Mouse (Mus musculus): Measurements from ENCODE around the gene Rbsn.

Gene Rbsn

DNA sequence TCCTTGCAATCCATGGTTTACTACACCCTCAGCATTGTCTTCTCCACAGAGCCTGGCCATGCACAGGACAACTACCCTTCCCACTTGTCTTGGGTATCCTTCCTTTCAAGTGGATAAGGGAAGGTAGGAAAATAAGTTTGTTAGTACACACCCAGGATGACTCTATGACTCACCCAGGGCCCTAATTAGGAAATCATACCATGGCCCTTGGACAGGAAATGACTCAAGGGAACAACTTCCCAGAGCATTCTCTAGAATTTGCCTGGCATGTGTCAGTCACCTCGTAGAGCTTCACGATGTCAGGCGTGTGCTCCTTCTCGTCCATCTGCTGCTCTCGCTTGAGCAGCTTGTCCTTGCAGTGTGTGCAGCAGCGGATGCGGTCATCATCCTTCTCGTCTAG, 15.3 kb downstream of the Rbsn start:
- in situ Hi-C loops (cut with MboI; ENCODE audit: unreplicated experiment in 2 of 2), result no loop called here

GRCm38 (mm10) chr6:92184178-92184577, 30.5 kb downstream of the Rbsn start:
- in situ Hi-C loops (cut with MboI; ENCODE audit: unreplicated experiment in 2 of 2), result loop anchor here (5.0 to 10.0 kb wide), 2 partner anchors 87 to 89 kb away; partner anchors contain the start of gene Nr2c2 (in 1 of the 2)

- in situ Hi-C loops (cut with MboI; ENCODE audit: unreplicated experiment in 2 of 2), result loop anchor here (5.0 to 10.0 kb wide), 2 partner anchors 86 to 89 kb away; partner anchors contain the start of gene Nr2c2 (in 1 of the 2)
Observed at GRCm38 (mm10) chr6:92183621-92184131, 31.0 kb downstream of the Rbsn start, which contains the start of gene Mrps25. Mrps25 (minus strand) TSS chr6:92184033.

- in situ Hi-C loops (cut with MboI; ENCODE audit: unreplicated experiment in 2 of 2), result no loop called here
Observed at GRCm38 (mm10) chr6:92176450-92176849, 38.3 kb downstream of the Rbsn start.

DNA sequence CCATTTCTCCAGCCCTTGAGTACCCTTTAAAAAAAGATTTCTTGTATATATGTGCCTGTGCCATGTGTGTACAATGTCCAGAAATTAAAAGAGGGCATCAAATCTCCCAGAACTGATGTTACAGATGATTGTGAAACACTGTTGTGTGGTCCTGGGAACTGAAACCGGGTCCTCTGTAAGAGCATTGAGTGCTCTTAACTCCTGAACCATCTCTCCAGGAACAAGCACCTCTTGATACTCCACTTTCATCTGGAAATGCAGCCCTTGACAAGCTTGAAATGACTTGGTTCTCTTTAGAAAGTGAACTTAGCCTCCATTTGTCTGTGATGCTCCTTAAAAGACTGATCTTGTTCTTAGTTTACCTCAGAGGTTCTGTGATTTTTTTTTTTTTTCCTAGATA, 52.0 kb downstream of the Rbsn start:
- in situ Hi-C loops (cut with MboI; ENCODE audit: unreplicated experiment in 2 of 2), result no loop called here

DNA sequence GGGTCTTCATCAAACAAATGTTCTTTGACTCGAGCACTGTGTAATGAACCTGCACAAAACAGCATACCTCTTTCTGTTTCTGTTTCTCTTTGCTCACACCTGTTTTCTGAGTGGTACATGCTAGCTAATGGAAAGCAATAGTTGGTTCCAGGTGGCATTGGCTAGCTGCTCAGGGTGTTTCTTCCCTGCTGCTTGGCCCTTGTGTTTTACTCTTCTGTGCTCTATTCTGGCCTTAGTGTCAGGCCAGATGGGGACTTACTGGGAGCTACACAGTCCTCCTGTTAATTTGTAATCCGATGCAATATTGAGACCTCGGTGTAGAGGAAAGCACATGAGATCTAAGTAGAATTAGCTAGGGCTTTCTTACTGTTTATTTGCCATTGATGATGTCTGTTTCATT, 55.9 kb downstream of the Rbsn start:
- in situ Hi-C loops (cut with MboI; ENCODE audit: unreplicated experiment in 2 of 2), result no loop called here

DNA sequence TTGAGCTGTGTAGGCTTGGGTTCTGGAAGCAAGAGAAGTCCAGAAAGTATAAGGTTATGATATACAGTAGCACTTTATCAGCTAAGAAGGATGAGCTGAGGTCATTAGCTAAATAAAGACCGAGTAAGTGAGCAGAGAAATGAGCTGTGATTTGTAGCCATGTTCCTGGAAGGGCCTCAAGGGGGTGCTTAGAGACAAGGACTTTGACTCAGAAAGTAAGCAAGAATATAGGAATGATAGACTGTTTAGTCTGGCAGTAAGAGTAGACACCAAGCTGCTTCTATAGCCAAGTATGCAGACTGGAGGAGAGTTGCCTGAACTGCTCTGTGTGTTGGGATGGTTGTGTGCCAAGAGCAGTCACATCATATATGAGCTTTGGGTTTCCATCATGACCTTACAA, 61.0 kb downstream of the Rbsn start:
- in situ Hi-C loops (cut with MboI; ENCODE audit: unreplicated experiment in 2 of 2), result no loop called here

- in situ Hi-C loops (cut with MboI; ENCODE audit: unreplicated experiment in 2 of 2), result no loop called here
Observed at GRCm38 (mm10) chr6:92145881-92146280, 68.8 kb downstream of the Rbsn start.

Data from v-Abl transformed pro-B cells (cell line).